Mouse (Mus musculus) R1 (cell line): ENCODE data around the gene Ahnak.
"Not testable (repeated sequence)": the region's sequence is repeated elsewhere in the genome, so short reads cannot be mapped to it uniquely, and the experiment has no call there.

ENCODE experiments used
- DNase-seq: peaks from one replicate; pipeline ENCODE4 v3.0.0-alpha.2; 2018; ENCODE audit warnings: low read depth, low spot score

Ahnak gene

GRCm38 (mm10) chr19:9065621-9066561 lies 76.8 kb downstream of the Ahnak start:
- DNase-seq: peak; percentile 74

GRCm38 (mm10) chr19:9067292-9067691 lies 78.2 kb downstream of the Ahnak start:
- no peak for DNase-seq

- DNase-seq: no peak
Measured at GRCm38 (mm10) chr19:9069687-9070307, 80.7 kb downstream of the Ahnak start.

- no peak for DNase-seq
Measured at GRCm38 (mm10) chr19:9070316-9070715, 81.2 kb downstream of the Ahnak start.

- DNase-seq: no peak
Measured at GRCm38 (mm10) chr19:9071456-9072156, 82.5 kb downstream of the Ahnak start.

GRCm38 (mm10) chr19:9072157-9072530 lies 83.1 kb downstream of the Ahnak start:
- DNase-seq: no peak

- peak; percentile 44 for DNase-seq
Measured at GRCm38 (mm10) chr19:9073776-9074411, 84.8 kb downstream of the Ahnak start.

- no peak for DNase-seq
Measured at GRCm38 (mm10) chr19:9074424-9074823, 85.3 kb downstream of the Ahnak start.

- DNase-seq: peak; percentile 85
Measured at GRCm38 (mm10) chr19:9075558-9075957, 86.5 kb downstream of the Ahnak start.

GRCm38 (mm10) chr19:9076035-9076434 lies 87.0 kb downstream of the Ahnak start:
- no peak for DNase-seq

GRCm38 (mm10) chr19:9076982-9077660 lies 88.0 kb downstream of the Ahnak start:
- peak; percentile 91 for DNase-seq

GRCm38 (mm10) chr19:9079916-9080315 lies 90.8 kb downstream of the Ahnak start:
- DNase-seq: peak; percentile 26

GRCm38 (mm10) chr19:9081311-9082190 lies 92.5 kb downstream of the Ahnak start:
- peak; percentile 93 for DNase-seq

- peak; percentile 87 for DNase-seq
Measured at GRCm38 (mm10) chr19:9082191-9083009, 93.3 kb downstream of the Ahnak start.

GRCm38 (mm10) chr19:9083010-9083355 lies 93.9 kb downstream of the Ahnak start:
- no peak for DNase-seq

- not testable (repeated sequence) for DNase-seq
Measured at GRCm38 (mm10) chr19:9083892-9084291, 94.8 kb downstream of the Ahnak start.

GRCm38 (mm10) chr19:9087821-9088220 lies 98.7 kb downstream of the Ahnak start, which contains the start of gene Scgb1a1:
Gene Scgb1a1, minus strand, starts transcription at chr19:9087958.
- DNase-seq: no peak

- DNase-seq: no peak
Measured at GRCm38 (mm10) chr19:9090191-9090590, 101.1 kb downstream of the Ahnak start.

- DNase-seq: no peak
Measured at GRCm38 (mm10) chr19:9090709-9091108, 101.6 kb downstream of the Ahnak start.
